Mouse (Mus musculus): ENCODE measurements around the gene Rgs7.

The Rgs7 gene

DNA sequence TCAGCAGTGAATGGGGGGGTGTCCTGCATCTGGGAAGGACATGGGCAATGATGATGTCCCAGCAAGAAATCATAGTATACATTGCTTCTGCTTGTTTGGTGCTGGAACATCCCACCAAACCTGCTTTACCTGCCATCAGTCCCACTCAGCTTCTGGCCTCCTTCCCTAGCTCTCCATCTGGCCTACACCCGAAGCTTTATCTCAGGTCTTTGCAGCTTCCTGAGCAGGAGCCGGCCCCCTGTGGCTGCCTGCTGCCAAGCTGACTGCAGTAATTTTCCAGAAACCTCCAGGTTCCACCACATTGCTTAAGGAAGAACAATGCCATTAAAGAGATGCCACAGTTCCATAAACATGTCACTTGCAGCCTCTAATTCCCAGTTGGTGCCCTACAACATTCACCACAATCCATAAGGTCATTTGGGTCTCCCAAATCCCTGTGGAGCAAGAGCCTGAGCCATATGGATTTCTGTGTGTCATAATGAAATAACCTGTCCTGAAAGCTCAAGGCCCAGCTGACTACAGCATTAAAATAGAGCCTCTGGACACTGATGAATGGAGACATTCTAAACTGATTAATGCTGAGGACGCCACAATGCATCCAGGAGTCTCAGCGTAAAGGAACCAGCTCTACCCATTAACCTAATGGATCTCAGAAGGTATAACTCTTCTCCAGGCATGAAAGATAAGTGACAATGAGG is 60.8 kb downstream of the Rgs7 start:
- DNase-seq, result peak; percentile 93

DNA sequence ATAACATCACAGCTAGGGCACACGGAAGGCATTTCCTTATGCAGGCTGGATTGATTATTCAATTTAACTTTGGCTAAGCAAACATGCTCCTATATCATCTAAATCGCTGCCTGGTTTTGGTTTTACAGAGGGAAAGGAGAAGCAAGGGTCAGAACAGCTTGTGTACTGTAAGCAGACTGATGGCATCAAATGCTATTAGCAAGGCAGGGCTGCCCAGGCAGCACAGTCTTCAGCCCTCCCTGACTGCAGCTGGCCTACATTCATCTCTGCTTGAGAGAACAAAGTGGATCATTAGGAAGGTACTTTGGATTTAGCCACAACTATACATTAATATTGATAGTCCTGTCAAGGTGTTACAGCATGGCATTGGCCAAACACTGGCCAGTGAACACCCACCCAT is 65.2 kb downstream of the Rgs7 start:
- DNase-seq, result no peak

DNA sequence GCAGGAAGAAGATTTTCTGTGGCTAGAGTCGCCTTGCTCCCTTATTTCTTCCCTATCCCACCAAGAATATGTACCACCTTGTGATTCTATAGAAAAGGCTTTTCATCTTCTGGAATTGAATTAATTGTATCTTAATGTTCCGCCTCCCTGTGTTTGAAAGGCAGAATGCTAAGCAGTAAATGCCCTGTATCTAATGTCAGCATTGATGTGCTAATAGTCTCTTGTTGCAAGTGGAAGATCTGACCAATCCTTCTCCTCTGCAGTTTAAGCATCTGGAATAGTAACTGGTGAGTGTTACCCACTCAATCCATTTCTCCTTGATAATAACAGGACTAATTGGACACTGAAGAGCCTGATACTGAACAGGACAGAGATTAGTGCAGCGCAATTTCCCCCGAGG is 65.9 kb downstream of the Rgs7 start:
- no peak for DNase-seq

DNA sequence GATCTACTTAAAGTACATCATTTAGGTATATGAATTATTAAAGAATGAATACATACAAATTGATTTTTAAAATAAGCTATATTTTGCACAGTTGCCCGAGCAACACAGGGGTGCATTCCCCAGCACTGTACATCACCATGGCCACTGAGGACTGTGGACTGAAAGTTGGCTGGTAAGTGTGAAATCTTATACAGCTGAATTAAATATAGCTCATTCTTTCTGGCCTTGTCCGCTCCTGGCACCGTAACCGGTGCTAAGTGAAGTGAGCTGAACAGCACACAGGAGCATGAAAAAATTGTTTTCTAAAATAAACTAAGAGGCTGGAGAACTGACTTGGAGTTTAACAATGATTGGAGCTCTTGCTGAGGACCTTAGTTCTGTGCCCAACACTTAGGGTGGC is 71.4 kb downstream of the Rgs7 start:
- DNase-seq, result peak; percentile 19

DNA sequence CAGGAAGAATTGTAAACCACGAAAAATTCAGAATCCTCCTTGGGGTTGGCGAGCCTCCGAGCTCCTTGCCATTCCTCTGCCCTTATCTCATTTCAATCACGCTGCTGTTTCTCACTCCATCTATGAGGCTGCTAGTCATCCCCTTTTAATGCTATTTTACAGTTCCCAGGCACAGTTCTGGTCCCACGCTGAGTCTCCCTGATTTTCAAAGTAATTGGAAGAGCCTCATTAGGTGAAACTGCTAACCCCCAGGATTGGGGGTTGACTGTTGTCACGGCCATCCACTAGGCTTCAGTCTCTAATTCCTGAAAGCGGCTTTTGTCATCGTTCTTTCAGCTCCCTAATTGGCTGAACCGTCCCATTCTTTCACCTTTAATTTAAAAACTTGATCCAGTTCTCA is 76.6 kb downstream of the Rgs7 start:
- peak; percentile 0 for DNase-seq

DNA sequence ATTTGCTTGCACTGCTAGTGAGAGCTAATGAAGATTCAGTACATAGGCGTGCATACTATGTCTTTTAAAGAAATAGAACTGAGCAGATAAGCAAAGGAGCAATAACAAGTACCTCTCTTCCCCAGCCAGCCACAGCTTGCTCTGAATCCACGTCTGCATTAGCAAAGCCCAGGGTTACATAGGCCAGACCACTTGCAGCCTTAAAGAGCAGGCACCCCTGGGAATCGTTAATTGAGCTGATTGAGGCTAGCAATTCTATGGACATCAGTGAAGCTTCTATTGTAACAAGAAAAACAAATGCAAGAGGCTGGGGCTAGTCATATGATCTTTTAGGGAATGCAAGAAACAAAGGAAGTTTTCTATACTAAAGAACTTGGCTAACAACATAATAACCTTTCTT is 81.9 kb downstream of the Rgs7 start:
- DNase-seq, result no peak

DNA sequence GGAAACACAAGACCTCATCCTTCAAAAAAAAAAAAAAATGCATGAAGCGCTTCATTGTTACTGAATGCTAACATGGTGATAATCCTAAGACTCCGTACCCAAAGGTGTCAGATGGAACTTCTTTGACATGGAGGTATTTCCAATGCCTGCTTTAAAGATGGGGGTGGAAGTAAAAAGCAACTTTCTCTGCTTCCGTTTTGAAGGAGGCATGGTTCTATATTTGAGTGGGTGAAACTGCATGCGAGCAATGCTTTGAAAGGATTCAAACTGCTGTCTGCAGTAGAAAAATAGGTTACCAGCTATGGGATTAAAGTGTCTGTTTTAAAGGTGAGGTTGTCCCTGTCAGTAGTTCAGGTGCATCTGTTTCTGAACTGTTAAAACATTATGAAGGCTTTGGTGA is 100.4 kb downstream of the Rgs7 start:
- DNase-seq, result no peak

DNA sequence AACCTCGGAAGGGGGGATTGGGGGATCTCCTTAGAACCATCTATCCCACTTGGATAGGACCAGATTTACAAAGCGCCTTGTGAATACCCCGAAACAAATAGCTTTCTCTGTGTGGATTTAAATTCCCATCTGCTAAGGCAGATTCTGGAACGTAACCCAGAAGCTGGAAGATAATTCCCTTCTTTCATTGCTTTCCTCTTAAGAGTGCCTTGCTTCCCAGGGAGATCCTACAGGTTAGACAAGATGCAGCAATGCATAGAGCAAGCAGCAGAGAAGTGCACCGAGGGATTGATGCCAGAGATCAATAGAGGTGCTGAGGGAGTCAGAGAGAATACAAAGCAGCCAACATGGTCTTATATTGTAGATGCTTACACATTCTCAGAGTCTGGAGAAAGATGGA is 103.0 kb downstream of the Rgs7 start:
- DNase-seq, result no peak

DNA sequence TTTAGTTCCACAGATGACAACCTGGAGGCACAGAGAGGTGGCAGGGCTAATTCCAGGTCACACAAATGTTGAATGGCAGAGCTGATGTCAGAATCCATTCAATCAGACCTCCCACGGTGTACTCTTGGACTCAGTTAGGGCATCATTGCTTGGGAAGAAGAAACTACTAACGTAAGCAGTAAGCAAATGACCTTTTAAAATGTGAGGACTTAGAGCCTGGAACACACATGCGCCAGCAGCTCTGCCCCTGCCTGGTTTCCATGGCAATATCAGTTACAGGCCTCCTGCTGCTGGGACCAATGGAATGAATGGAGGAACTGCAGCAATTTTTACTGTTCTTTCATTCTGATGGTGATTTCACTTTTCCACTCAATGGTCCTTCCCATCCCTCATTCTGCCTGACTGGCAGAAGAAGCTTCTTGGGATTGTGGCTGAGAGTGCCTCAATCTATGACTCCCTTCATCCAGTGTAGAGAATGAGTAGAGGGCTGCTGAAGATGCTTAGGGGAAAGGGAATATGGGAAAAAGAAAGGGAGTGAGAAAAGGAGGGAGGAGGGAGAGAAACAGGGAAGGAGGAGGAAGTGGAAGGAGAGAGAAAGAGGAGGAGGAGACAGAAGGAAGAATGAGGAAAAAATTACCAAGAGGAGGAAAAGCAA is 106.6 kb downstream of the Rgs7 start:
- DNase-seq, result peak; percentile 39

DNA sequence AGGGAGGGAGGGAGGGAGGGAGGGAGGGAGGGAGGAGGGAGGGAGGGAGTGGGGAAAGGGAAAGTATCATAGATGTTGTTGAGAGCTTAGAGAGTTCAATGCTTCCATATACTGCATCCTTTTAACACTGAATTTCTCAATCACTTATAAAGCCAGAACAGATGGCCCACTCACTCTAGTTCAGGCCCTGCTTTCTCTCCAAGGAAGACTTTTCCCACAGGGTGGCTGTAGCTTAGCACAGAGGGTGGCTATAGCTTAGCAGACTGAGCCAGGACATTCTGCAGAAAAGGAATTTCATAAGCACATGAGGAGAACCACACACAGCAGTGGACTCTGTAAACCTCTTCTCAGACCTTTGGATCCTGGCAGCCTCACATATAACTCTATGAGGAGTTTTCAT is 119.7 kb downstream of the Rgs7 start:
- DNase-seq, result peak; percentile 45

DNA sequence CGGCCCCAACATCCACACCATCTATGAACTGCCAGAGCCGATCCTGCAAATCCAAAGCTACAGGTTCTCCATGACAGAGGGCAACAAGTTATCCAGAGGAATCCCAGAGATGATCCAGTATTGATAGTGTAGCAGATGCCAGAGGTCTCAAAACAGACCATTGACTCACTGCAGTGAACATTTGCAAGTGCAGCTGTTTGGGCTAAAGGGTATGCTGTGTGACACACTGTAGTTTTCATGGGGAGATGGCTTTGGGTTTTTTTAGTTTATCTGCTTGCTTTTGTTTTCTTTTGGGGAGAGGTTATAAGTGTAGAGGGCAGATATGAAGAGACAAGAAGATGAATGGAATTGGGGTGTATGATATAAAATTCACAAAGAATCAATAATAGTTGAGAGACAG is 124.2 kb downstream of the Rgs7 start:
- DNase-seq, result no peak

DNA sequence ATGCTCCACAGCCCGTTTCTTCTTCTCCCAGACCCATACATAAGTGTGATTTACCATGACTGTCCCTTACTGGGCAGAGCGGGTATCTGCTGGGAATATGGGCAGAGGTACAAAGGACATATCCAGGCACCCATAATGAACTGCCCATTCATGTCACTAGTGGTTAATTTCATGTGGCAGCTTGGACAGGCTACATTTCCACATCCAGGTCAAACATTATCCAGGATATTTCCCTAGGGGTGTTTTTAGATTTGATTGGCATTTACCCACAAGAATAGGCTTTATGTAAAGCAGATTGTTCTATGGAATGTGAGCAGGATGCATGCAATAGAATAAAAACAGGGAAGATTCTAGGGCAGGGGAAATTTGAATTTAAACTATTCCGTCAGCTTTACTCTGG is 128.7 kb downstream of the Rgs7 start:
- DNase-seq, result no peak

DNA sequence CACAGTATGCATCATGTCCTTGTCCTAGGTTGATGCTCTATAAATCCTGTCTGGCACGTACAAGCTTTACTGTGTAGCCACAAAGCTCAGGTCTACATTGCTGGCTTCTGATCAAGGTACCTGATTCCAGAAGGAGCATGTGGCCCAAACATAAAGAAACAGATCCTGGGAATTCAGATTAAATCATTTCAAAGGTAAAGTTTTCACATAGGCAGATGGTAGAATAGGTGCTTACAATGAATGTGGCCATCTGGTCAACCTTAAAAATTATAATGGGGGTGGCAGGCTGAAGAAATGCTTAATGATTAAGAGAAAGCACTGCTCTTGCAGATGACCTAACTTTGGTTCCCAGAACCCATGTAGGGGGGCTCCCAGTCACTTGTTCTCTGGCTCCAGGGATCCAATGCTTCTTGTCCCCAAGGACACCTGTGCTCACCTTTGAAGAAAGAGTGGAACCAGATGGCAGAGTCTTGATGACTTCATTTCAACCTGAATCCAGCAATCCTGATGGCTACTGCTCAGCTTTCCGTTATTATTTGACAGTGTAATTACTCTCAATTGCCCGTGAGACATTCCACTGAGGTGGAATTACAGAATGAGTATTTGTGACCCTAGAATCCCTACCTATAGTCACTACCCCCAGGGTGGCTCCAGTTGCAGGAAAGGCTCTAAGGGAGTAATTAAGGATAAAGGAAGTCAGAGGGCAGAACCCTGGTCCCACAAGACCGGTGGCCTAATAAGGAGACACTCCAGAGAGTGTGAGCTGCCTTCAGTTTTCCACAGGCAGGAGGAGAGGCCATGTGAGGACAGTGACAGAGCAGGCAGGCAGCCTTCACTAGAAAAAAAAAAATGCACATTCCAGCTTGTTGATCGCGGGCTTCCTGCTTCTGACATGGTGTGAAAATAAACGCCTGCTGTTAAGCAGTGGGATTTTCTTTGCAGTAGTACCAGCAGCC is 132.6 kb downstream of the Rgs7 start:
- DNase-seq, result peak; percentile 36

DNA sequence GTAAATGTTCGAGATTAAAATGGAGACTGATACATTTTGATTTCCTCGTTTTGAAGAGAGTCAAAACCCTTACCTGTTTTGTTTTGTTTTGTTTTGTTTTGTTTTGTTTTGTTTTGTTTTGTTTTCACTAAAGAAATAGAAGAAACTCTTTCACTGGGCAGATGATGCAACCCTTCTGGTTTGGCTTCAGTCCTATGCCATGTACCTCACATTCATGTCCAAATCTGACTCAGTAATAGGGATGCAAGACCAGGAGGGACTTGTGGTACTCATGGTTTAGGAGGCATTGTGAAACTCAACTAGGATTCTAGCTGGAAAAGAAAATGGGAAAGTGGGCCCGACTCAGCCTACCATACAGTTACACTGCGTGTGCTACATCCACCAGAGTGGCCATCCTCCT is 139.4 kb downstream of the Rgs7 start:
- DNase-seq, result no peak

DNA sequence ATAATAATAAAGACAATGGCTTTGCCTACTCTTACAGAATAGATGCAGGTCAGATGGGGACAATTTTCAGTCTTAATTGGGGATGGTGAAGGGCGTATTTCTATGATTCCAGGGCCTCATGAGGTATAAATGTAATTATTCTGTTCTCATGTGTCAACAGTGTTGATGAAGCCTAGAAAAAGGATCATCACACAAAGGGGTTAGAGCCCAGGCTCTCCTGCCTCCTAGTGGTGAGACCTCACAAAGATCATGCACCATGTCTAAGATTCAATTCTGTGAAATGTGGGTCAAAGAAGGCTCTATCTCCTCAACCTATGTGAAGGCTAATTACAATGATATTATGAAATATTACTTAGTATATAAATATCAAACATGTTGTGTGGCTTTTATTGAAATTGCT is 146.1 kb downstream of the Rgs7 start:
- DNase-seq, result no peak

DNA sequence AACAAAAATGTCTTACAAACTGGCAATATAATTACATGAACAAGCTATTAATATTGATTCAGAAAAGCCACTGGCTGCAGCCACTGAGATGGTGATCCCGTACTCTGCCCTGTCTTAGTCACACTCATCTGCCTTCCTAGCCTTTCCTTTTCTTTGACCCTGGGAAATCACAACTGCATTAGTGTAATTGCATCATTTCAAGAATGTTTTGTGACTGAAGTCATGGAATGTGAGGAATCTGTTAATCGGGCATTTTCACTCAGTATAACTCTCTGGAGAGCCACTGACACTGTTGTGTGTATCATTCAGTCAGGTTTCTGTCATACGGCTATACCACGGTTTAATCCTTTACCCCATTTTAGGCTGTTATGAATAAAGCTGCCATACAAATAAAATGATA is 156.1 kb downstream of the Rgs7 start:
- DNase-seq, result no peak

DNA sequence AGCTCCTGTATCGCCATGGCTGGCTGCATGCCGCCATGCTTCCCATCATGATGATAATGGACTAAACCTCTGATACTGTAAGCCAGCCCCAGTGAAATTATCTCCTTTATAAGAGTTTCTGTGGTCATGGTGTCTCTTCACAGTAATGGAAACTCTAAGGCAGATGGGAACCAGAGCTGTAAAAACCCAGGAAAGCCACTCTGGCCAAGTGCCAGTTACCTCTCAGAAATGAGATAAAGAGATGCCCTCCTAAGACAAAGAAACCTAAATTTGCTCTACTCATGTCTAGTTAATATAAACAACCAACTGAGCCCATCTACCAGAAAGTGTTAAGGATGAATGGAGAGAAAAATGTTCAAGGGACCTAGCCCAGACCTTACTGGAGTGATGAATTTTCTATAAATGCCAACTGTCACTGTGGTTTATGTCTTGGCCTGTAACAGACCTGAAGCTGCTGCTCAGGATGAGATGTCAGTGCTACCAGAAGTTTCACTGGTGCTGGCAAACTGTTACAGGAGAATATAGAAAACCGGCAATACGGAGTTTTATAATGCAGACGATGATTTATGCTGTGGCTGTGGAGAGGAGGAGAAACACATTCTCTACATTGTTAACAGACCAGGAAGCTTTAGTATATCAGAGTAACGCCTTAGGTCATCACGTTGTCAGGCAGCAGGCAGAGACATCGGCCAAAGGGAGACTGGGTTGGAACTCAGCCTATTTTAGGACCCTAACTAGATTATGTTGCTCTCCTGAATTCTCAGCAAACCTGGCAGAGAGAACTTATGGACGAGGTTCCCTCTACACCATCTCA is 159.1 kb downstream of the Rgs7 start:
- DNase-seq, result peak; percentile 50

DNA sequence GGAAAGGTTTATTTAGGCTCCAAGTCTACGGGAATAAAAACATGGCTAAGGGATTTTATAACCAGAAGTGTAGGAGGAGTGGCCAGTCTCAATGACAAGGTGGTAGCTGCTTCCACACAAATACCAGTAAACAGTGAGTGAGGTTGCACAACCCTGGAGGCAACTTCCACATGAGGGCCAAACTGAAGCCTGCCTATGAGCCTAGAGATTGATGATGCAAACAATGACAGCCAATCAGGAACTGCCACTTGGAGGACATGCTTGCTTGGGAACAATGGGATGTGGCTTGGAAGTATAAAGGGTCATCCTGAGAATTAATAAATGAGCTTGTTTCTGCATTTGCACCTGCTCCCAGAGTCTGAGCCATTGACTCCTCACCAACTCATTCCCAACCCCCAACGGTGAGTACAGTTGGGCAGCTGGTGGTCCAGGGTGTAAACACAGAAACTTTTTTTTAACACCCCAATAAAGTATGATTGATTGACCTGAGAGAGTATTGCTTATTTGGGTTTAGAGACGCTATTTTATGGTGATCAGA is 162.3 kb downstream of the Rgs7 start:
- no peak for DNase-seq

DNA sequence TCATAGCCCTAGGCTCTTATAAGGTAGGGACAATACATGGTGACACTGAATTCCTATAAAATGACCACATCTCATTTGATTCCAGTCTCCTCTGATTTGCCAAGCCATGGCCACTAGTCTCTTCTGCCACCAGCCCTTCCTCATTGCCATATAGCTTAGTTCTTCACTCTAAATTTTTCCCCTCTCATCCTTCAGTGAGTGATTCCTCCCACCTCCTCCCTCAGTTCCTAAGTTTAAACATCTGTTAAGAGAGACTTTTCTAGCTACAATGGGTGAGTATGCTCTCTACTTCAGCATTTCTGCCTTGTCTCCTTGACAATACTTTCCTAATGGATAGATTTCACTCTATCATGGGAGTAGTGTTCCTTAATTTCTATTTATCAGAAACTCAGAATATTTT is 169.5 kb downstream of the Rgs7 start:
- no peak for DNase-seq

DNA sequence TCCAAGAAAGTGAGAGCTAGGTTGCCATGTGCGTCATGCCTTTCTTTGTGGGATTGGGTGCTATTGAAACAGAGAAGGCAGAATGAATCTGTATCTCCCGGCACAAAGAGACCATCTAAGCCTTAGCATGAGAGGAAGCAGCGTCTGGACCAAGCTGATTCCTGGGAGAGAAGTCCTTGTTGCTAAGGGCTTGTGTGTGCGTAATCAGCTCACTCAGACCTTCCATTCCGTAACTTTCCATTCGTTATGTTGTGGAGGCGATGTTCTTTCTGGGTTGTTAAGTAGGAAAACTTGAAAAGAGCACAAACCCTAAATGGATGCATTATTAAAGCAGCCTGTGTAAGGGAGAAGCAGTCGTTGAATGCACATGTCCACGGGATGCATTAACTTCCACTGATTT is 173.1 kb downstream of the Rgs7 start:
- DNase-seq, result no peak

DNA sequence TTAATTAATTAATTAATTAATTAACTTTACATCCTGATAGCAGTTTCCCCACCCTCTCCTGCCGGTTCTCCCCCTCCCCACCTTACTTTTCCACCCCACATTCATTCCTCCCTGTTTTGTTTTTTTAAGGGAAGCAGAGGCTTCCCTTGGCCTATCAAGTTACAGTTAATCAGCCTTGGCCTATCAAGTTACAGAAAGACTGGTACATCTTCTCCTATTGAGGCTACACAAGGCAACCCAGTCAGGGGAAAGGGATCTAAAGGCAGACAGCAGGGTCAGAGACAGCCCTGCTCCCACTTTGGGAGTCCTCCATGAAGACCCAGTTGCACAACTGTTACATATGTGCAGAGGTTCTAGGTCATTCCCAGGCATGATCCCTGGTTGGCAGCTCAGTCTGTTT is 175.0 kb downstream of the Rgs7 start:
- no peak for DNase-seq

DNA sequence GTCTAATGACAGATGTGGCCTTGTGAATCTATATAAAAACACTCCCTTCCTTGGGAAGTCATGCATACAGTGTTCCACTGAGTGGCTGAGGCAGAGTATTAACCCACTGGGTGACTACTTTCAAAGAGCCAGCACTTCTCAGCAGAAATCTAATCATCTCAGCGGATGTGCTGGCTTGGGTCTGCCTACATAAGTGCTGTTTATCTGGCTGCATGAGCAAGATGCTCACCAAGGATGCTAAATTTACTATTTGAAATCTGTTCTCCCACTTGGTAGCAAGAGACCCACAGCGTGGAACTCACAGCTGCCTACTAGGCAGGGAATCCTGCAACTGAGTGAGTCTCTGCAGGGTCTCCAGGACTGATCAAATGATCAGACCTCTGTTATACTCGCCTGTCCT is 184.7 kb downstream of the Rgs7 start:
- no peak for DNase-seq

DNA sequence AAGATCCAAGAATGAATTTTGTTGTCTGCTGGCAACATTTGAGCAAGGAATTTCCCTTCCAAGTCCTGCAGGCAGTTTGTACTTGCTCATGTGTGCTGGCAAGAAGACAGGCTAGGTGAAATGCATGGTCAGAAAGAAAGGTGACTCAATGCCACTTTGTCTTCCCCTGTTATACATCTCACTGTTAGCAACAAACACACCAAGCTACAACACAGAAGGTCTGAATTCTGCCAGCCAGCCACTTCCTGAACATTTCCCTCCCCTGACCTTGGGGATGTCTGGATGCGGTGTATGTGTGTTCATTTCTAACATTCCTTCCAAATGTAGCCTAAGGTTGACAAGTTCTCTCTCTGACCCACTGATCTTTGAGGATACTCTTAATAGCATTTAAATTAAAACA is 191.4 kb downstream of the Rgs7 start:
- DNase-seq, result no peak

Data from cerebellum, adult 8-10 months (tissue).